Mouse (Mus musculus): ENCODE measurements around the gene Ddn.
"Not testable (repeated sequence)": the region's sequence is repeated elsewhere in the genome, so short reads cannot be mapped to it uniquely, and the experiment has no call there.

Ddn gene

GRCm38 (mm10) chr15:98832161-98833058 lies 23.1 kb upstream of the Ddn start:
- no peak for DNase-seq (ENCODE audit: extremely low read depth, low read depth, low spot score)

GRCm38 (mm10) chr15:98831684-98832035 lies 22.4 kb upstream of the Ddn start:
- no peak for DNase-seq (ENCODE audit: extremely low read depth, low read depth, low spot score)

GRCm38 (mm10) chr15:98830736-98831683 lies 21.7 kb upstream of the Ddn start, which contains the start of gene Prkag1:
Gene Prkag1 (minus strand): TSS chr15:98831521.
- DNase-seq (ENCODE audit: extremely low read depth, low read depth, low spot score), result peak; percentile 19

- no peak for DNase-seq (ENCODE audit: extremely low read depth, low read depth, low spot score)
These were observed 18.3 kb upstream of the Ddn start for GRCm38 (mm10) chr15:98827611-98828011.

- DNase-seq (ENCODE audit: extremely low read depth, low read depth, low spot score), result no peak
These were observed 14.1 kb upstream of the Ddn start for GRCm38 (mm10) chr15:98823434-98823833.

GRCm38 (mm10) chr15:98822147-98822546 lies 12.9 kb upstream of the Ddn start:
- DNase-seq (ENCODE audit: extremely low read depth, low read depth, low spot score), result no peak

GRCm38 (mm10) chr15:98821403-98821802 lies 12.1 kb upstream of the Ddn start:
- no peak for DNase-seq (ENCODE audit: extremely low read depth, low read depth, low spot score)

GRCm38 (mm10) chr15:98820937-98821336 lies 11.6 kb upstream of the Ddn start:
- no peak for DNase-seq (ENCODE audit: extremely low read depth, low read depth, low spot score)

- DNase-seq (ENCODE audit: extremely low read depth, low read depth, low spot score), result no peak
These were observed 8.9 kb upstream of the Ddn start for GRCm38 (mm10) chr15:98818171-98818570.

GRCm38 (mm10) chr15:98812741-98813424 lies 3.6 kb upstream of the Ddn start:
- DNase-seq (ENCODE audit: extremely low read depth, low read depth, low spot score), result no peak

- DNase-seq (ENCODE audit: extremely low read depth, low read depth, low spot score), result not testable (repeated sequence)
These were observed 922 bp upstream of the Ddn start for GRCm38 (mm10) chr15:98810212-98810611.

- no peak for DNase-seq (ENCODE audit: extremely low read depth, low read depth, low spot score)
These were observed 597 bp downstream of the Ddn start for GRCm38 (mm10) chr15:98808651-98809134.

- no peak for DNase-seq (ENCODE audit: extremely low read depth, low read depth, low spot score)
These were observed 1.2 kb downstream of the Ddn start for GRCm38 (mm10) chr15:98807895-98808650.

GRCm38 (mm10) chr15:98806809-98807770 lies 2.2 kb downstream of the Ddn start:
- no peak for DNase-seq (ENCODE audit: extremely low read depth, low read depth, low spot score)

GRCm38 (mm10) chr15:98806071-98806808 lies 3.0 kb downstream of the Ddn start:
- DNase-seq (ENCODE audit: extremely low read depth, low read depth, low spot score), result no peak

- no peak for DNase-seq (ENCODE audit: extremely low read depth, low read depth, low spot score)
These were observed 3.8 kb downstream of the Ddn start for GRCm38 (mm10) chr15:98805324-98806040.

- no peak for DNase-seq (ENCODE audit: extremely low read depth, low read depth, low spot score)
These were observed 5.2 kb downstream of the Ddn start for GRCm38 (mm10) chr15:98804054-98804453.

GRCm38 (mm10) chr15:98802926-98803325 lies 6.4 kb downstream of the Ddn start:
- DNase-seq (ENCODE audit: extremely low read depth, low read depth, low spot score), result no peak
